Mouse (Mus musculus) T-helper 1 cell (primary cell): ENCODE measurements around the gene Olfr1042.
"Not testable (repeated sequence)": the region's sequence is repeated elsewhere in the genome, so short reads cannot be mapped to it uniquely, and the experiment has no call there.

Experiments used
- in situ Hi-C: fragments of 300-600 bp; cut with MboI, MseI; formaldehyde crosslinking; loops from one replicate; pipeline ENCODE4 v1.15.1; 2025; ENCODE audit warnings: high pct_unique_total_duplicates

Olfr1042 gene

DNA sequence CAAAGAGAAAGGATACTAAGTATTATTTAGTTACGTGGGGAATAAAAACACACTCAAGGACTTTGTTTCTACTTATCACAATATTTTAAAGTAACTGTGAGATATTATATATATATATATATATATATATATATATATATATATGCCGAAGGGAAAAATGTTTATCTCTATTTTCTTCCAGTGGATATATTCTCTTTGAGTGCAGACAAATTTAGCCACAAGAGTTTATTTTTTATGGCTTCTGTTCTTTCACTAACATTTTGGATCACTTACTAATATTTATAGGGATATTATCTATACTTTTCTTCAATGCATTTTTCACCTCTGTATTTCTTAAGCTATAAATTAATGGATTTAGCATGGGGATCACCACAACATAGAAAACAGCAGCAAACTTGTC lies at the start of gene Olfr1042:
Gene Olfr1042, minus strand, starts transcription at position 101 of the 400 bp plus-strand sequence.
- in situ Hi-C loops = no loop called here

DNA sequence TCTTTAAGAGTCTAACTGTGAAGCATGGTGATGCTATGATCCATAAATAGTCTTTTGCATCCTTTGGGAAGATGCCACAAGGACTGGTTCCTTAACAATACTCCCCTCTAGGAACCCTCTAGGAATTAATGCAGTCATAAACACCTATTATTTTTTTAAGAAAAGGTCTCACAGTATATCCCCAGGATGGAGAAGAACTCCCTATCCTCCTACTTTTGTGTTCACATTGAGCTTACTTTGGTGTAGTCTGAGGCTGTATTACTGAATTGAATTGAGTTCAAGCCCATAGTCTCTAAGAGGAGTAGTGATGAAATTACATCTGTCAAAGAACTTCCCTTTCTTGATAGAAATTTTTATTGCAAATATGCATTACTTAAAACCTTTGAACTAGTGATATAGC lies 41.3 kb upstream of the Olfr1042 start, which contains the start of gene Olfr1045:
Gene Olfr1045, minus strand, starts transcription at position 101 of the 400 bp plus-strand sequence.
- in situ Hi-C loops = no loop called here

DNA sequence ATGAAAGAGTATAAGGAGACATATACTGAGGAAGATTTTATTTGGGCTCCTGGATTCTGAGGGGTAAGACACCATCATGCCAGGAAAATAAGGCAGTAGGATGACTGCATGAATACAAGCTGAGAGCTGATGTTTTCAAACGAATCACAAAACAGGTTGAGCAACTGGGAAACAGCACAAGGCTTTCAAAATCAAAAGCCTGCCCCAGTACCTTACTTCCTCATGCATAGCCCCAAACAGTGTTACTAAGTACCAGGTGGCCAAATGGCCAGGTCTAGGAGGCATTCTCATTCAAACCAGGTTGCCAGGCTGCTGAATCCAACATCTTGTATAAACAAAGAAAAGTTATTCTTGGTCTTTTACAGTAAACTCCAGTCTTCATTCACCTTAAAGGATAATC lies 34.2 kb upstream of the Olfr1042 start:
- in situ Hi-C loops = no loop called here

DNA sequence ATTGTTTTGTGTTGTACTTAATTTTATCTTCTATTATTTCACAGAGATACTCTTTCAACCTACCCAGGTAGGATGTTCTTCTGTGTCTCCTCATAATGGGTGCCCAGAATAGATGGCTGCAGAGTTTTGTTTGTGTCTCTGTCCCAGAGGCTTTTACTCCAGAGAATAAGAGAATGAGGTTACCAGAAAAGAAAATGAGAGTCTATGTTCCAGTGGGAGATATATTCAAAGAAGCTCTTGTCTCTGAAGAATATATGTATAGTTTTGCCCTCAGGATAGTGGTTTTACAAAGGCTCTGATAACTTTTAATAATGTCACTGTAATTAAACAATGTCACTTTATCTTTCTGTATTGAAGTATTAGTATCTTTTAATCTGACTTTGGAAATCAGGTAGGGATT lies 23.9 kb upstream of the Olfr1042 start, which contains the start of gene Olfr52:
Gene Olfr52, minus strand, starts transcription at position 101 of the 400 bp plus-strand sequence.
- in situ Hi-C loops = no loop called here

DNA sequence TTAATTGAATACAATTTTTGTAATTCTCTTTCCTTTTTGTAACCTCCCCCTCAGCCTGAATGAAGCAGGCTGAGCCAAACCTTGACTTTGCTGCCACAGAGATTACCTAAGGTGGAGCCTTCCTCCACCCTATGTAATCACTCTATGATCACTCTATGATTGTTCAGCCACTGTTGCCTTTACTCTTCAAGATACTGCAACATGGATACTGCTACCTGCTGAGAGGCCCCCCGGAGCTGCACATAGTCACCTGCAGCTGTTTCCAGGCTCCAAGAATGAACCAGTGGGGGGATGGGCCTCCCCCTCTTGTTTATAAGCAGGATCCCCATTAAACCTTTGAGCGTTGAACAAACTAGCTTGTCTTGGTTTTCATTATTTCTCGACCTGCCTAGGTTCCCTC lies 18.3 kb upstream of the Olfr1042 start:
- in situ Hi-C loops = no loop called here

DNA sequence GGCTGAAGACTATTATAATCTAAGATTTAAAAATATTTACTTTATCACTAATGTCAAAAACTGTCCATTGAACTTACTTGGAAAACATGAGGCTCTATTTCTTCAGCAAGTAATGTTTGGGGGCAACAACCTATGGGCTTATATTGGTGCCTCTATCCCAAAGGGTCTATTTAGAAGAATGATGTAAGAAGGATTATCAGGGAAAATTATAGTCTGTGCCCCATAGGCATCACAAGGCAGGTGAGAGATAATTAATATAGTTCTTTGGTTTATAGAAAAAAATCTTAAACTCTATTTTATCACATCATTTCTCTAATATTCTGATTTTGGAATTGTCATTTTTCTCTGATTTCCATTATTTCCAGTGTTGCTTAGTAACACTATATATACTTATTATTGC lies 16.1 kb upstream of the Olfr1042 start, which contains the start of gene Olfr1044:
Gene Olfr1044, minus strand, starts transcription at position 101 of the 400 bp plus-strand sequence.
- in situ Hi-C loops = no loop called here

DNA sequence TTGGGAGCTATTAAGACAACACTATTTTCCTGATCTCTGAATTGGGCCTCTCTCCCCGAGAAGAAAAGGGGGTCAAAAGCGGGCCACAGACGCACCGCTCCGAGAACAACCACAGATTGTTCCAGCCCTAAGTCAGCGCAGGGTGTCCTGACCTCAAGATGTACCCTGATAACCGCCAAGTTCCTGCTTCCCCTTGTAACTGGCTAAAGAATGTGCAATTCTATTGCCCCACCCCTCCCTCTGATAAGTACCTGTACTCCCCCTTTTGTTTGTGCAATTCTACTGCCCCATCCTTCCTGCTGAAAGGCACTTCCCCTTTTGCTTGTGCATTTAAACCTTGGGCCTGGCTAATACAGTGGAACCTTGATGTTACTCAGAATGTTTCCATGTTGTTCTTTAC lies 13.8 kb upstream of the Olfr1042 start:
- in situ Hi-C loops = not testable (repeated sequence)

DNA sequence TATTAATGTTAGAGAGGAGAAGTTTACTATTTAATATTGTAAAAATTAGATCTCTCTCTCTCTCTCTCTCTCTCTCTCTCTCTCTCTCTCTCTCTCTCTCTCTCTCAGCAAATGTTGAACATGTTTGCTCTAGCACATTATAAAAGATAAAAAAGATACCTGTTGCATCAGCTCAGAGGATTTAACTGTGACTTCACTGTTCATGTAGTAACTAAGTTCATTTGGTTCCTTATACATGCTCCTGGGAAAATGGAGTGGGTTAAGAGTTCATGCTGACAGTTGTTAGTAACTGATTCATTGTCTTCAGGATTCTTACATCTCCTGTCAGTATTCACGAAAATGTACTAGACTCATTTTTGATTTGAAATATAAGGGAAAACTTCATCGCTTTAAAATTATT lies 5.8 kb upstream of the Olfr1042 start, which contains the start of gene Olfr1043:
Gene Olfr1043, minus strand, starts transcription at position 101 of the 400 bp plus-strand sequence.
- in situ Hi-C loops = no loop called here

DNA sequence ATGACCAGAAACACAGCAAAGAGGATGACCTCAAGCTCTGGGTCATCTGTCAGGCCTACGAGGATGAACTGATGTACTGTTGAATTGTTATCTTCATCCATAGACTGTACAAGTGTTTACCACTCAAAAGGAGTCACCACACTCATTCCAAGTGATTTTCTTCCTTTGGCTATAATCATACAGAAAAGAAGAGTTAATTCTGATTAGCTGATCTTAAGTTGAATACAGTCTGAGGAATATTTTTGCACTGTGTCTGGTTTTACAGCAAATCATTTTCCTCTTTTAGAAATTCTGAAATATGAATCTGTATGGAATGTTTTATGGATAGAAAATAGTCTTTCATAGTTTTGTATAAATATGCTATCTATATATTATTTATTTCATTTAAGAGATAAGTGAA lies 15.0 kb downstream of the Olfr1042 start, which contains the start of gene Olfr1040:
Gene Olfr1040, minus strand, starts transcription at position 101 of the 400 bp plus-strand sequence.
- in situ Hi-C loops = no loop called here

DNA sequence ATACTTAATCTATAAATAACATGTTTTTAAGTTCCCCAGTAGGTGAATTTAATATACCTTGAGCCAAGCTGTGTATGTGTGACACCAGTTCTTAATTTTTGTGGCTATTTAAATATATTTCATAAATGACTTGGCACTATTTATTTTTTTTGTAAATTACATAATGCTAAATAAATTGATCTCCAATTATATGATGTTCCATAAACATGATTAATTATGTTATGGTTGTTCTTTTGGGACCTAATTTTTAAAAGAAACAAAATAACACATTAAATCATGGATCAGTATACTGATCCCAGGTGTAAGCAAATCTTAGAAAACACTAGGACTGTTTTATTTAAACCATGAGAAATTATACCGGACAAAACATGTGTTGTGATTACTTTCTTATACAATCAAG lies 25.8 kb downstream of the Olfr1042 start, which contains the start of gene Olfr1039:
Gene Olfr1039, minus strand, starts transcription at position 101 of the 400 bp plus-strand sequence.
- in situ Hi-C loops = no loop called here
